Mouse (Mus musculus) midbrain, embryonic 12.5 days (tissue): ENCODE measurements at regions not wholly inside any gene's neighbourhood (a gene's known extent, or its start where the extent isn't known, plus 50 kb on each side); places are given as distances from the start of the nearest gene placed in this dataset.

Experiments used
- ATAC-seq: fragments of 200-750 bp; cut with Nextera tagmentation; 2 replicates; pipeline ENCODE4 v1.8.0; 2017; ENCODE audit warnings: low read depth, moderate TSS enrichment, moderate library complexity; ENCODE audit not compliant: low FRiP score
- H3K27ac ChIP-seq: fragments of 300-500 bp; sonication (generic); replicated peaks from 2 replicates; pipeline ENCODE4 v1.5.1; 2016; ENCODE audit warnings: mild to moderate bottlenecking
- H3K27me3 ChIP-seq: fragments of 300-500 bp; sonication (generic); 2 replicates; pipeline ENCODE4 v1.6.1; 2016; ENCODE audit warnings: mild to moderate bottlenecking
- H3K36me3 ChIP-seq: fragments of 300-500 bp; sonication (generic); 2 replicates; pipeline ENCODE4 v1.6.1; 2016
- H3K4me1 ChIP-seq: fragments of 300-500 bp; sonication (generic); 2 replicates; pipeline ENCODE4 v1.6.1; 2016
- H3K4me2 ChIP-seq: fragments of 300-500 bp; sonication (generic); replicated peaks from 2 replicates; pipeline ENCODE4 v1.6.1; 2016; ENCODE audit warnings: mild to moderate bottlenecking, moderate library complexity
- H3K4me3 ChIP-seq: fragments of 300-500 bp; sonication (generic); 2 replicates; pipeline ENCODE4 v1.5.1; 2016; ENCODE audit warnings: mild to moderate bottlenecking
- H3K9ac ChIP-seq: fragments of 300-500 bp; sonication (generic); replicated peaks from 2 replicates; pipeline ENCODE4 v1.6.1; 2016; ENCODE audit warnings: mild to moderate bottlenecking, moderate library complexity
- H3K9me3 ChIP-seq: fragments of 300-500 bp; sonication (generic); 2 replicates; pipeline ENCODE4 v1.6.1; 2016; ENCODE audit warnings: mild to moderate bottlenecking
- WGBS: fragments of 180-500 bp; shearing (Covaris S2); methylation state at CpG from one replicate; pipeline ENCODE4 v1.1.7; 2016; 5-methylcytosine and 5-hydroxymethylcytosine counted together

- H3K27ac ChIP-seq: no peak overlapping the region
- 87% methylated on average over 6 of the region's 6 CpGs for WGBS
- H3K4me3 ChIP-seq: no peak overlapping the region
- H3K9ac ChIP-seq: no peak overlapping the region
- no peaks in the 10 kb centered on the region for H3K4me1 ChIP-seq
- H3K27me3 ChIP-seq: no peaks in the 10 kb centered on the region
- no peaks in the 10 kb centered on the region for H3K36me3 ChIP-seq
- H3K9me3 ChIP-seq: no peaks in the 10 kb centered on the region
- H3K4me2 ChIP-seq: no peak overlapping the region
- ATAC-seq: no peak
These were observed 130.7 kb downstream of the Cep170 start for GRCm38 (mm10) chr1:176683146-176683545.

- 76% methylated on average over 8 of the region's 8 CpGs for WGBS
- H3K4me3 ChIP-seq: no peak overlapping the region
- H3K9me3 ChIP-seq: no peaks in the 10 kb centered on the region
- H3K36me3 ChIP-seq: no peaks in the 10 kb centered on the region
- H3K27me3 ChIP-seq: no peaks in the 10 kb centered on the region
- H3K27ac ChIP-seq: no peak overlapping the region
- no peaks in the 10 kb centered on the region for H3K4me1 ChIP-seq
- H3K9ac ChIP-seq: no peak overlapping the region
- no peak for ATAC-seq
- no peak overlapping the region for H3K4me2 ChIP-seq
These were observed 131.9 kb downstream of the Cep170 start for GRCm38 (mm10) chr1:176681971-176682370.

DNA sequence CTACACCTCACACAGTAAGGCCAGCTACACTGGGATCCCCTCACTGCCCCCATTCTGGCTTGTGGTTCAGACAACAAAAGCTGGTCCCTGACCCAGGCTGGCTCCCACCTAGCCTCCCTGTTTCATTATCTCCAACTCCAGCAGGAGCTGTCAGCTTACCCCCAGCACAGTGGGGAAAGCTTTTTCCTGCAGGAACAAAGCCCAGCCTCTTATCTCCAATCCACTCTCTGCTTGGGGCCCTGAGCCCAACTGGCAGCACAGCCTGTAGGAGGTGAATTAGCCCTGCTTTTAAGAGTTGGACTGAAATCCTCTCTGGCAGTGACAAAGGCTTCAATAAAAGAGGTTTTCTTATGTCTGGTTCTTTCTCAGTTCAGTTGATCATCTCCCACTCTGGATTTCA, 138.7 kb downstream of the Cep170 start:
- no peak overlapping the region for H3K9ac ChIP-seq
- H3K4me3 ChIP-seq: no peak overlapping the region
- no peak overlapping the region for H3K4me2 ChIP-seq
- 0 out of 2 replicates have a peak overlapping the region, but pooled peaks have one; percentile 6 for H3K27ac ChIP-seq
- H3K4me1 ChIP-seq: no peaks in the 10 kb centered on the region
- H3K36me3 ChIP-seq: no peaks in the 10 kb centered on the region
- no peaks in the 10 kb centered on the region for H3K27me3 ChIP-seq
- no peaks in the 10 kb centered on the region for H3K9me3 ChIP-seq
- peak; percentile 30; the same call in 1 of the 2 replicates for ATAC-seq

- Histone ChIP-seq H3K27ac (no peak overlapping the region), H3K4me3 (no peak overlapping the region), H3K4me2 (no peak overlapping the region), H3K9ac (no peak overlapping the region), H3K9me3 (no peaks in the 10 kb centered on the region), H3K27me3 (no peaks in the 10 kb centered on the region), H3K36me3 (no peaks in the 10 kb centered on the region), H3K4me1 (no peaks in the 10 kb centered on the region)
- no peak for ATAC-seq
- 80% methylated on average over 3 of the region's 3 CpGs for WGBS
These were observed 142.8 kb downstream of the Cep170 start for GRCm38 (mm10) chr1:176671081-176671480.

DNA sequence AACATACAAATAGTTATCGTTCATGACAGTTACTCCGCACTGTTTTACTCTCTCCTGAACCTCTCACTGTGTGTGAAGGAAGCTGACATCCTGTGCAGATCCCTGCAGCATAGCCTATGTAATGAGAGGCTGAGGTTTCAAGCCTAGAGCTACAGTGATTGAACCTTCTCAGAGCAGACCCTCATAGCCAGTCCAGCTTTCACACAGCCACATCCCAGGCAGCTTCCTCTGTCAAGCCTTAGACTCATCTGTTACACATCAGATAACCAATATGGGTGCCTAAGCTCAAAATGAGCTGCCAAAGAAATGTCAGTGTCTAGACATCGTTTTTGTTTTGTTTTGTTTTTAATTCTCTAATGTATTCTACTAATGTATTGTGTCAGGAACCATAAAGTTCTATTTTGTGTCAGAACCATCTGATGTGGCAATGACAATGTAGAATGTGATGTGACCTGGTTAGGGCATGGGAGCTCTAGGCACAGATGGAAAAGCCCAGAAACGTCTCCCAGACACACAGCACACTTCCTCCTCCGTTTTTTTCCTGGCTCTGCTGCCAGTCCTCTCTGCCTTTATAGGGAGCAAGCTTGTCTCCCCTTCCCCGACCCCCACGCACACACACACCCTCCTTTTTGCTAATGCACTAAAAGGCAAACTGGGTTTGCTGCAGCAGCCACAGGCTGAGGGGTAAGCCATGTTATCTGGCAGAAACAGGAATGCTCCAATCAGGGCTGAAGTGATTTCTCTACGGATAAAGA, 146.1 kb downstream of the Cep170 start:
- Histone ChIP-seq H3K9me3 (no peaks in the 10 kb centered on the region), H3K4me1 (0 out of 2 replicates have a peak, but pooled peaks cover 3% of the 10 kb centered on the region), H3K4me3 (no peak overlapping the region), H3K4me2 (no peak overlapping the region), H3K9ac (no peak overlapping the region), H3K27ac (no peak overlapping the region), H3K27me3 (no peaks in the 10 kb centered on the region), H3K36me3 (no peaks in the 10 kb centered on the region)
- ATAC-seq: no peak
- WGBS: 76% methylated on average over 8 of the region's 8 CpGs

GRCm38 (mm10) chr1:176660286-176660685, 153.6 kb downstream of the Cep170 start:
- Histone ChIP-seq H3K4me1 (peaks cover 10% of the 10 kb centered on the region; the same call in 1 of the 2 replicates), H3K27ac (no peak overlapping the region), H3K4me2 (no peak overlapping the region), H3K9ac (no peak overlapping the region), H3K4me3 (no peak overlapping the region), H3K9me3 (no peaks in the 10 kb centered on the region), H3K27me3 (no peaks in the 10 kb centered on the region), H3K36me3 (no peaks in the 10 kb centered on the region)
- 90% methylated on average over 6 of the region's 6 CpGs for WGBS
- no peak for ATAC-seq

- no peak overlapping the region for H3K4me2 ChIP-seq
- H3K4me1 ChIP-seq: peaks cover 11% of the 10 kb centered on the region; the same call in 1 of the 2 replicates
- H3K9ac ChIP-seq: no peak overlapping the region
- H3K27ac ChIP-seq: no peak overlapping the region
- ATAC-seq: no peak
- H3K4me3 ChIP-seq: no peak overlapping the region
- no peaks in the 10 kb centered on the region for H3K27me3 ChIP-seq
- no peaks in the 10 kb centered on the region for H3K9me3 ChIP-seq
- no peaks in the 10 kb centered on the region for H3K36me3 ChIP-seq
These were observed 155.2 kb downstream of the Cep170 start for GRCm38 (mm10) chr1:176658639-176659038.

DNA sequence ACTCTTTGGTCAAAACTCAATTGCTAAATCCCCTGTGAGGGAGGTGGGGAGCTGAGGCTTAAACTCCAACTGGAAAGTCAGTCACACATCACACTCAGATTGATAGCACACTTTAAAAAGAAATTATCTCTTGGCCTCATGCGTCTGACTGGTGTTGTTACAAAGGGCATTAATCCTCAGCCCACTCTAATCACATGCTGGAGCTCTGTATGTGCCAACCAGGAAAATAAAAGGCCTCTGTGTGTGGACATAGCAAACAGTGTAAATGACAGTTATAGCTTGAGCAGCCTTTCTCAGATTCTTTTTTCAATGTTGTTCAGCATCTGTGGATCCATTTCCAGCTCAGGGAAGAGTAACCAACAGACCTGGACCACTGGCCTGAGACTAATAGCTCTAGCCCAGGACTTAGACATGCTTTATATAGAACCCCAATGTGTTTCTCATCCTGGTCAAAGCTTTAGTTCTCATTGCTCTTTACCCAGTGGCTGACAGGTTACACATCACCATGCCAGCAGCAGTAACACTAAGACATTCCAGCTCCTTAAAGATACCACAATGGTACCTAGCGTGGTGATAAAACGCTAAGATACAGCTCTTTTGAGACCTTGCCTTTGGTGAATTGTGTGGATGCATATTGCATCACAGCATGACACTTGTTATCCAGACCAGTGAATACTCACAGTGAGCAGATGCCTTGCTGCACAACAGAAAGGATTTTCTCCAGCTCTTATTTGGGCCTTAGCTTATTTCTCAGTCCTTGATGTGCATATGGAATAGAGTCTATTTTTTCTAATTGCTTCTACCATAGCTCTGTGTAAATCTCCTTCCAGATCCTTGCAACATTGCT, 158.2 kb downstream of the Cep170 start:
- H3K9me3 ChIP-seq: no peaks in the 10 kb centered on the region
- H3K4me3 ChIP-seq: no peak overlapping the region
- peaks cover 8% of the 10 kb centered on the region; the same call in 1 of the 2 replicates for H3K4me1 ChIP-seq
- H3K27ac ChIP-seq: no peak overlapping the region
- no peak overlapping the region for H3K9ac ChIP-seq
- H3K36me3 ChIP-seq: no peaks in the 10 kb centered on the region
- H3K4me2 ChIP-seq: no peak overlapping the region
- H3K27me3 ChIP-seq: no peaks in the 10 kb centered on the region
- 36% methylated on average over 3 of the region's 3 CpGs for WGBS
- ATAC-seq: no peak

GRCm38 (mm10) chr1:176644248-176644647, 169.6 kb downstream of the Cep170 start:
- Histone ChIP-seq H3K36me3 (no peaks in the 10 kb centered on the region), H3K4me3 (no peak overlapping the region), H3K4me2 (no peak overlapping the region), H3K9ac (no peak overlapping the region), H3K9me3 (no peaks in the 10 kb centered on the region), H3K4me1 (peaks cover 9% of the 10 kb centered on the region; the same call in 1 of the 2 replicates), H3K27ac (no peak overlapping the region), H3K27me3 (no peaks in the 10 kb centered on the region)
- WGBS: 8% methylated on average over 1 of the region's 1 CpGs
- peak; percentile 55 for ATAC-seq

DNA sequence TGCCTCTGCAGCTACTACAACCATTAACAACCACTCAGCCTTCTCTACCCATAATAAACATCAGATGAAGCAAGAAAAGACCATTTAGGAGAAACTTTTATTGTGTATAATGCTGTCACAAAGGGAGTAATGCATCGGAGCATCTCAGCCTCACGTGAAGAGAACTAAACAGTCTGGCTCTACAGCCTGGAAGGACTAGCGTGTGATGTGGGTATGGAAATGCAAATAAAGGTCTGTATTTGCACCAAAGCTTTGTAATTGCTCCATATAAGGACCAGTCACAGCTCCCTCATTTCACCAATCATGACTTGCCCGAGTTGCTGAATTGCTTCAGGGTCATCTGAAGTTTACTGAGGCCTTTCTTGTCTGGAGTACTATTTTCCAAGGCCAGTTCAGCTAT, 190.7 kb downstream of the Cep170 start:
- no peak overlapping the region for H3K4me3 ChIP-seq
- no peaks in the 10 kb centered on the region for H3K36me3 ChIP-seq
- H3K9me3 ChIP-seq: no peaks in the 10 kb centered on the region
- 76% methylated on average over 4 of the region's 4 CpGs for WGBS
- H3K27me3 ChIP-seq: no peaks in the 10 kb centered on the region
- no peak overlapping the region for H3K9ac ChIP-seq
- H3K4me1 ChIP-seq: no peaks in the 10 kb centered on the region
- H3K4me2 ChIP-seq: no peak overlapping the region
- no peak for ATAC-seq
- no peak overlapping the region for H3K27ac ChIP-seq

- no peaks in the 10 kb centered on the region for H3K27me3 ChIP-seq
- H3K9ac ChIP-seq: no peak overlapping the region
- no peaks in the 10 kb centered on the region for H3K36me3 ChIP-seq
- H3K4me1 ChIP-seq: no peaks in the 10 kb centered on the region
- ATAC-seq: no peak
- H3K4me2 ChIP-seq: no peak overlapping the region
- no peak overlapping the region for H3K4me3 ChIP-seq
- H3K9me3 ChIP-seq: no peaks in the 10 kb centered on the region
- 94% methylated on average over 5 of the region's 5 CpGs for WGBS
- H3K27ac ChIP-seq: no peak overlapping the region
These were observed 191.7 kb downstream of the Cep170 start for GRCm38 (mm10) chr1:176622213-176622612.

DNA sequence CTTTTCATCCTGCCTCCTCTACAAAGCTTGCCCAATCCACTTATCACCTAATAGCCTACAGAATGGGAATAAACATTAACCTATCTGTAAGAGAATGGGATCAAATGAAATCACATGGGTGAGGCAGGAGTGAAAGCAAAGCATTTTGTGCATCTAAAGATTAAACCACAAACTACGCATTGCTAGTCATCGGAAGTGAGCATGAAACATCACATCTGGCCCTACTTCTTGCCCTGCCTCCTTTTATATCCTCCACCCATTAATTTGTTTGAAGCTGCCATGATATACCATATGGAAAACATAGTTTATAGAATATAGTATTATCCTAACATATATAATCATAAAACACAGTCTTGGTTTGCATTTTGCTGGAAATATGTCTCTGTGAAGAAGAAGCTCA, 192.6 kb downstream of the Cep170 start:
- Histone ChIP-seq H3K4me3 (no peak overlapping the region), H3K9ac (no peak overlapping the region), H3K36me3 (no peaks in the 10 kb centered on the region), H3K4me2 (no peak overlapping the region), H3K4me1 (no peaks in the 10 kb centered on the region), H3K27me3 (no peaks in the 10 kb centered on the region), H3K9me3 (no peaks in the 10 kb centered on the region), H3K27ac (no peak overlapping the region)
- no peak for ATAC-seq
- 97% methylated on average over 2 of the region's 2 CpGs for WGBS
